Mouse (Mus musculus) pancreas, adult 10 weeks (tissue): ENCODE data around the gene Gprc5b. TPM values are rescaled to one million over a fixed set of nuclear protein-coding genes. Genes with fewer than 3 reads are reported as not detected.

Source experiments
- polyA plus RNA-seq: library from polyadenylated mRNA; stranded (reverse); fragments of 350-450 nt; fragmentation: Illumina TruSeq; extraction: RNeasy Lipid Tissue Mini Kit (QIAGEN cat#74804); gene quantifications from one replicate; pipeline ENCODE4 v1.2.3, GENCODE M21; 2015; ENCODE audit warnings: low read depth, low replicate concordance; ENCODE audit not compliant: insufficient read depth

The Gprc5b gene
- polyA plus RNA-seq, result 4.1 TPM

DNA sequence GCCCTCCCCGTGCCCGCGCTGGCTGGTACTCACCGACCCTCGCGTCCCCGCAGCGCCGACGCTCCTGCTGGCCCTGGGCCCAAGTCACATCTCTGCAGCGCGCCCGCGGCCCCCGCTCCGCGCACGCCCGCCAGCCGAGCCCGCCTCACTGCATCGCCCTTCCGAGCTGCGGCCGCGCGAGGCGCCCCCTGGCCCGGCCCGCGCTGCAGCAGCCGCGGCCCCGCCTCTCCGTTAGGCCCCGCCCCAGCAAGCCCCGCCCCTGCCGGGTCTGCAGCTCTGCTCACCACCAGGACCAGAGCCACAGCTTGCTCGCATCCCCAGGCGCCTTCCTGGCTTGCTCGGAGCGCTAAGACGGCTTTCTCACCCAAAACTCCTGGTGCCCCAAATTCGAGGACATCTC lies at the start of gene Gprc5b:
Gprc5b (minus strand) TSS at position 205 of the 400 bp plus-strand sequence.

Other genes starting within 250 kb of the Gprc5b start
- gene Iqck, start 139.5 kb downstream of the Gprc5b start, polyA plus RNA-seq, result 0.54 TPM
- gene Knop1, start 139.0 kb downstream of the Gprc5b start, polyA plus RNA-seq, result 5.7 TPM
- gene Gpr139, start 189.4 kb upstream of the Gprc5b start, polyA plus RNA-seq, result not detected